Mouse (Mus musculus): ENCODE measurements around the gene Ubl5.
"Not testable (repeated sequence)": the region's sequence is repeated elsewhere in the genome, so short reads cannot be mapped to it uniquely, and the experiment has no call there.

The Ubl5 gene

DNA sequence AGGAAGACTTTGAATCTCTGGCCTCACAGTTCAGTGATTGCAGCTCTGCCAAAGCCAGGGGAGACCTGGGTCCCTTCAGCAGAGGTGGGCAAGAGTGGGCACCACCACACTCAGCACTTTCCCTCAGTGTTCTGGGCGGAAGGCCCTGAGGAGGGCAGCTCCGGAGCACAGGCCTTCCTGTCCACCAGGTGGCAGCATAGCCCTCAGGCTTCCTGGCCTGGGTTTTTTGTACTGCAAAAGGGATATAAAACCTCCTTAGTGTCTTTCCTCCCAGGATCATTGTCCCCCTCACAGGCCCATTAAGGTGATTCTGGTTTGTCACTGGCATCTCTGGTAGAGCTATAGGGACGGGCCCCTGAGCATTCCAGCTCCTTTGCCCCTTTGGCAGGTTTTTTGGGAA, 19.6 kb downstream of the Ubl5 start:
- peak; percentile 80 for DNase-seq

GRCm38 (mm10) chr9:20662874-20663273, 20.2 kb downstream of the Ubl5 start:
- no peak for DNase-seq

- DNase-seq = peak; percentile 79
Observed at GRCm38 (mm10) chr9:20663956-20664355, 21.3 kb downstream of the Ubl5 start.

GRCm38 (mm10) chr9:20664366-20664765, 21.7 kb downstream of the Ubl5 start:
- DNase-seq = peak; percentile 65

GRCm38 (mm10) chr9:20664982-20665637, 22.4 kb downstream of the Ubl5 start:
- no peak for DNase-seq

GRCm38 (mm10) chr9:20665925-20666324, 23.2 kb downstream of the Ubl5 start:
- no peak for DNase-seq

DNA sequence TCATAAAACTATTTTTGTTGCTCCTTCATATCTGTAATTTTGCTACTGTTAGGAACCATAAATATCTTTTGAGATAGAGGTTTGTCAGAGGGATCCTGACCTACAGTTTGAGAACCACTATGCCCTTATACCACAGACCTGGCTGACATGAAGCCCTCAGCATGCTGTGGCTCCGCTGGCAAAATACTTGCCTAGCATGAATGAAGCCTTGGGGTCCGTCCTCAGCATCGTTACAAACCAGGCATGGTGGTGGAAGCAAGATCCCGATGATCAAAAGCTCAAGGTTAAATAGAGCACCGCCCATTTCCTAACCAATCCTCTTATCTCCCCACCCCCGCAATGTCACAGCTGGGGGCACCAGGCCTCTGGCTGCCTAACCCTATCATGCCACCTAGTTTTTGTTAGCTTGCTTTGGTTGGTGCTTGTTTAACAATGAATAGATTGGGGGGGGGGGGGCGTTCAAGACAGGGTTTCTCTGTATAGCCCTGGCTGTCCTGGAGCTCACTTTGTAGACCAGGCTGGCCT, 23.9 kb downstream of the Ubl5 start:
- no peak for DNase-seq

DNA sequence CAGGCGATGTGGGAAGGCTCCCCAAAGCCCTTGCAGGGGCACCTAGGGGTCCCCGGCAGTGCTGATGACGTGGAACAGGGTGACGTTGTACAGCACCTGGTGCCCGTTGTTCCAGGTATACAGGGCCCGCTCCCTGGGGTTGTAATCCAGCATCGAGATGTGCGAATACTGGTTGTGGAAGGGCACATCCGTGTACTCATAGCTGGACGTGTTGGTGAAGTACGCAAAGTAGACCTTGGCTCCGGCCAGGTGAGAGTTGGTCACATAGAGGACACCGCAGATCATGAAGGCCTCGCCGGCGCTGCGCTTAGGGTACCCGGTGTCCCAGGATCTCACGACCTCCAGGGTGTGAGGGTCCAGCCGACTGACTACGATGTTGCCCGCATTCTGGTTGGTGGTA, 25.4 kb downstream of the Ubl5 start:
- DNase-seq = no peak

GRCm38 (mm10) chr9:20672047-20672446, 29.4 kb downstream of the Ubl5 start:
- no peak for DNase-seq

DNA sequence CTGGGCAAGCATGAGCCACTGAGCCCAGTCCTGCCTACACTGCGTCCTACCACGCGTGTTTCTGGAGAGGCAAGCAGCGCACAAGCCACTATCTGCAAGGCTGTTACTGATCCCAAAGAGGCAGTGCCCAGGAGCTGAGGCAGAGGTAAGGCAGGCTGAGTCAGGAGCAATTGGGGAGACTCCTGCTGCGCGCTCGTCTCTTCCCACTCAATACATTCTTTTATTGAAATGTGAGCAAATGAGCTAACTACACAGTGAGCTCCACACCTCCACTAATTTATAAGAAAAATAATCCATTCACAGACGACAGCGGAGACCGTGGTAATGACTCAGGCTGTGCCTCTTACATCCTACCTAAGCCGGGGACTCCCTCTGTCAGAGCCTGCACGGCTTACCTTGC, 35.2 kb downstream of the Ubl5 start:
- DNase-seq = no peak

DNA sequence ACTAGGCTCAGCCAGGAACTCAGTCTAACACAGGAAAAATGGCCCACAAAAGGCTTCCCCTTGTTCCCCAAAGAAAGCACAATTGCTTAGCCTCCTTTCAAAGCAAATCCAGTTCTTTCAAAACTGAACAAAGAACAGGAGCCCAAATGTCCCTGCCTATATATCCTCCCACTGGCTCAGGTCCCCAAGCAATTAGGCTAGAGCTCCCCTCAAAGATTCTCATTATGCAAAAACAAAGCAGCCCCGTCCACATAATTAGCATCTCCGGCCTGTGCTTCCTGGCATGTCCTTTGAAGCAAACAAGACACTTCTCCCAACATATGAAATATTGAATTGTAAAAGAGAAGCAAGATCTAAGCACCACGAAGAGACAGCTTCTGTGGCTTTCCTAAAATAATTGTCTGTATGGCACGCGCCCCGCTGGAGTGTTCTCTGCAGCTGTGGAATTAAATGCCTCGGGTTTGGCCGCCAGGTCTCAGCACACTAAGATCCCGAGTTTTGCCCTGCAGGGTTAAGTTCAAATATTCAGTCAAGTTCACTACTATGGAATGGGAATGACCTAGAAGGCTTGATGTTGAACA, 37.8 kb downstream of the Ubl5 start:
- no peak for DNase-seq

DNA sequence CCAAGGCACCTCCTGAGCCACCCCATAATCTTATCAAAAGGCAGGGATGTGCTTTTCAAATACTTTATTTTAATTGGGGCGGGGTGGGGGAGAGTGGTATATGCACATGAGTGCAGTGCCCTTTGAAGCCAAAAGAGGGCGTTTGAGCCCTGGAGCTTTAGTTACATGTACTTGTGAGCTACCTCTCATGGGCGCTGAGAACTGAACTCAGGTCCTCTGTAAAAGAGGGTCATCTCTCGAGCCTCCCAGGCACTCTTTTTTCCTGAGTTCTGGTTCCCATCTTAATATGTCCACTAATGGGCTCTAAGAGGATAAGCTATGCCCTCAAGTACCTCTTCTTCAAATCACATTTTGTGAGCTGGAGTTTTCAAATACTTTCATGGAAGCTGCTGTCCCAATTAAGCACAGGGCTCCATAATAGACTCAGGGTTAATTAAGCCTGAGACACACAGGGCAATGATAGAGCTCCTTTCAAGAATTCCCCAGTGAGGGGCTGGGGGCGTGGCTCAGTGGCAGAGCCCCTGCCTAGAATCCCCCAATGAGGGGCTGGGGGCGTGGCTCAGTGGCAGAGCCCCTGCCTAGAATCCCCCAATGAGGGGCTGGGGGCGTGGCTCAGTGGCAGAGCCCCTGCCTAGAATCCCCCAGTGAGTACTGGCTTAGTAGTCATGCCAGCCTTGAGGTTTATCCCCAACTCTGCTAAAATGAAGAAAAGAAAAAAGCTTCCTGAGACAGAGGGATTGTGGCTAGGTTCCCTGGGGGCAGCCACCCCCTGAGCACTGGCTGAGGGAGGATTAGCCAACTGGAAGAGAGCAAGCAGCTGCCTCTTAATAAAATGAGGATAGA, 39.1 kb downstream of the Ubl5 start:
- no peak for DNase-seq

- no peak for DNase-seq
Observed at GRCm38 (mm10) chr9:20682389-20682722, 39.7 kb downstream of the Ubl5 start.

- peak; percentile 73 for DNase-seq
Observed at GRCm38 (mm10) chr9:20685081-20685861, 42.6 kb downstream of the Ubl5 start.

DNA sequence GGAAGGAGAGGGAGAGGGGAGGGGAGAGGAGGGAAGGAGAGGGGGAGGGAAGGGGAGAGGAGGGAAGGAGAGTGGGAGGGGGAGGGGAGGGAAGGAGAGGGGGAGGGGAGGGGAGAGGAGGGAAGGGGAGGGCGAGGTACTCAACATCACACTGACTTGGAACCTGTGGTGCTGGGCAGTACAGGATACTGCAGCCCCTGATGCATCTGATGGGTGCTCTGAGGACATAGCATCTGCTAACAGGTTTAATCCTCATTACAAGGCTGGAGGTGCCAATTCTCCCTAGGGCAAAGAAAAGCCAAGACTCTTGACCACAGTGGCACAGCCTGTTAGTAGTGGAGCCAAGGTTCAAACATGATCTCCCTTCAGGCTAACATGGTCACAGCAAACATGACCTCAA, 46.7 kb downstream of the Ubl5 start:
- DNase-seq = no peak

- DNase-seq = no peak
Observed at GRCm38 (mm10) chr9:20689913-20690312, 47.2 kb downstream of the Ubl5 start.

- not testable (repeated sequence) for DNase-seq
Observed at GRCm38 (mm10) chr9:20690449-20690848, 47.8 kb downstream of the Ubl5 start.

DNA sequence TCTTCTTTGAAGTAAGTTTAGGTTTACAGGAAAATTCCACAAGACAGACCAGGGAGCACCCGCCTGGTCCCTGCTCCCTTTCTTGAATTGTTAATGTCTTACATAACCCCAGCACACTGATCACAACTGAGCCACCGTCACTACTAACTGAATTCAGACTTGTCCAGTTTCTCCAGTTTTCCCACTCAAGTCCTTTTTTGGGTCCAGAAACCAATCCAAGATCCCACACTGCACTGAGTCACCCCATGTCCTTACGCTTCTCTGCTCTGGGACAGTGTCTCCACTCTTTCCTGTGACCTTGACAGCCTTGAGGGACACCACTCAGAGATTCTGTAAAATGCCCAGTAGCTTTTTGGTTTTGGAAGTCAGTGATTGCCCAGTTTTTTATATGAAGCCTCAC, 50.2 kb downstream of the Ubl5 start:
- DNase-seq = no peak

DNA sequence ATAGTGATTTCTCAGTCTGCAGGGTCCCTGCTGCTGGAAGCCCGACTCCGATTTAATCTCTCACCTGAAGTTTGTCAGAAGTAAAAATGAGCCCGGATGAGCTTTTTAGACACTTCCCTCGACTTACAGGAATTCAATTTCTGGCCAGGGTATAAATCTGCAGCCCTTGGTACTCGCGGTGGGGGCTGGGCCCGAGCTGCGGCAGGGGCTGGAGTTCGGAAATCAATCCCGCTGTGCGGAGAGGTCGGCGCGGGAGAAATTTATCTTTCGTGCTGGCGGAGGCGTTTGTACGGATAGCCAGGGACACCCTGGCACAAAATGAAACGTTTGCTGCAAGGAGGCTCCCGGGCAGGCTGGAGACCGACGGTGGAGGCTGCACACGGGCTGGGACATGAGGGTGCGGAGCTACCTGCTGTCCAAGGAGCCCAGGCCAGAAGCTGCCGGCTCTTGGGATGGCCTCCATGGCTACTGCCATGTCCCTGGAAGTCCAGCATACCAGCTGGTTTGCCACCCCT, 52.1 kb downstream of the Ubl5 start:
- DNase-seq = no peak

DNA sequence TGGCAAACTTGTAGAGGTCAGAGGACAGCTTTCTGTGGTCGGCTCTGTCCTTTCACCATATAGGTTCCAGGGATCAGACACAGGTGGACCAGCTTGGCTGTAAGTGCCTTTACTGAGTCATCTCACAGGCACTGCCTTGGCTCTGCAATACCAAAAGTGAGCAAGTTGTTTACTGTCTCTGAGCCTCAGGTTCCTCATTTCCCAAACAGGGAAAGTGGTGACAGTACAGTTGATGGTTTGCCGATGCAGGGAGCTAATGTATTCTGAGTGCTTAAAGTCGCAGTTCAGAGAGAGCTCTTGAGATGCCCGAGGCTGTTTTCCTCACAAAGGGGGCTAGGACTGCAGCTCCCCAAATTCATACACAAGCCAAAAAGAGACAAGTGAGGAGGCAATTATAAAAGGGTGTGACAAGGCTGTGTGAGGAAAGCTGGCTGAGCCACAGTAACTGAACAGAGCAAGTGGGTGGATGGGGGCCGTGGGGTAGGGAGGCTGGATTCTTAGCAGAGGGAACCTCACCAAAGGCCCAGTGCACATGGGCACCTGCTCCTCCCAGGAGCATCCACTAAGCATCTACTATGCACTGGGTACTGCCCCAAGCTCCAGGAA, 53.5 kb downstream of the Ubl5 start:
- no peak for DNase-seq
